Mouse (Mus musculus): Measurements from ENCODE around the gene Tescl.

Gene Tescl

DNA sequence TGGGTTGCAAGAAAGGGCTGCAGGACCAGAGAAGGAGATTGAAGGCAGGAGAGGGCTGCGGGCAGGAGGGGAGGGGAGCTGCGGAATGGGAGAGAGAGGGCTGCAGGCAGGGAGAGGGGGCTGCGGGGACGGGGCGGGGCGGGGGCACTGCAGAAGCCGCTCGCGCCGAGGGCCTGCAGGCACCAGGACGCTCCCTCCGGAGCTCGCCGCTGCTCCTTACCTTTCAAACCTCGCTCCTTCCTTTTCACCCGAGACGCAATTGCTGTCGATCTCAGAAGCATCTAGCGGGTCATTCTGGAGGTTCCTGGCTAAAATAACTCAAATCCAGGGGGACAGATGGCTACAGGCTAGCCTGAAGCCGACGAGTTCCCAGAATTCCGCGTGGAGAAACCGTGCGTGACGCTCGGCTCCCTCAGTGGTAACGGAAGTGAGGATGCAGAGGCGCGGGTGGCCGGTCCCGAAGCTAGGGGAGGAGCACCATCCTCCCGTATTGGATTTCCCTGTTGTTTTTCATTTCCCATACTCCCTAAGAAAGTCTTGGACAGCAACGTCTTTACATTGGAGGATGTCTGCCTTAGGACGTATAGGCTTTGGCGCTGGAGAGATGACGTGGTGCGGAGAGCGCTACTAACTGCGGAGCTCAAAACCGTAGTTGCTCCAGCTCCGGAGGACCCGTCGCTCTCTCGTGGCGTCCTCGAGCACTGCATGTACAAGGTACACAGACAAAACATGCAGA is 34.6 kb downstream of the Tescl start:
- peak; percentile 93 for DNase-seq

GRCm38 (mm10) chr7:24298635-24298972 is 35.1 kb downstream of the Tescl start:
- DNase-seq, result no peak

DNA sequence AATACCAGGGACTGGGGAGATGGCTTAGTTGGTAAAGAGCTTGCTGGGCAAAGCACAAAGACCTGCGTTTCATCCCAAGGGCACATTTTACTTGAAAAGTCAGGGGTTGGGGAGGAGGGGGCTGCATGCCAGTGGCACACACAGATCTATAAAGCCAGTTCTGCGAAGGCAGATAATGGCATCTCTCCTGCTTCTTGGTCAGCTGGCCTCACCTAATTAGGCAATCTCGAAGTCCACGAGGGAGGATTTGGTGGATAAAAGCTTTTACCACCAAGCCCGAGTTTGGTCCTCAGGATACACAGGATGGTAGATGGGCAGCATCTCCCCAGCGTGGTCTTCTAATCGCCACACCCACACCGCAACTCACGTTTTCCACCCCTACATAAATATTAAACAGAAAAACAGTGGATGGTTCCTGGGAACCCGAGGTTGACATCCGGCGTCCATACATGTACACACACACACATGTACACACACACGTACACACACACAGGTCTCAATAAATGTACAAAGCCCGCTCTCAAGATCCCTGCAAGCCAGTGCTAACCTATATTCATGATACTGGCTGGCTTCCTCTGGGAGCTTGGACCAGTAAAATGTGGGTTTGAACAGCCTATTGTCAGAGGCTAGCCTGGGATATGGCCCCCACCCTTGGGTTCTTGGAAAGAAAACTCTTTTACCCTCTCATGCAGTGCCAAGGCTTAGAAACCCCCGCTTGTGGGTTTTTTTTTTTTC is 36.2 kb downstream of the Tescl start:
- DNase-seq, result no peak

GRCm38 (mm10) chr7:24296386-24296785 is 37.4 kb downstream of the Tescl start:
- no peak for DNase-seq

DNA sequence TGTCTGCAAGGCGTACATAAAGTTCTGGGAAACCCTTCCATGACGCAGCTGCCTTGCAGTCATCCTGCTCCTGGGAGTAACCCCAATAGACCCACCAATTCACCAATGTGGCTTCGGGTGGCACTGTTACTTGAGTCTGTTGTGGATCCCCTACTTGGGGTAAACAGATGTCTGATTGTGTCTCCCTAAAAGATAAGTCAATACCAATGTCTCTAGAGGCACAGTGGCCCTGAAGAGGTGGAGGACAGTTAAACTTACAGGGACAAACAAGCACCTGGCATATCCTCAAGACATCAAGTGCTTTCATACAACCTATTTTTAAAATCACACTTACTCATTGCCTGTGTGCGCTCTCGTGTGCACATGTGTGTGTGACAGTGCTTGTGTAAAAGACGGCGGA is 38.4 kb downstream of the Tescl start:
- DNase-seq, result no peak

- DNase-seq, result no peak
Measured at GRCm38 (mm10) chr7:24294763-24295162, 39.0 kb downstream of the Tescl start.

- no peak for DNase-seq
Measured at GRCm38 (mm10) chr7:24293061-24293851, 40.5 kb downstream of the Tescl start.

GRCm38 (mm10) chr7:24291387-24292090 is 42.2 kb downstream of the Tescl start:
- DNase-seq, result no peak

DNA sequence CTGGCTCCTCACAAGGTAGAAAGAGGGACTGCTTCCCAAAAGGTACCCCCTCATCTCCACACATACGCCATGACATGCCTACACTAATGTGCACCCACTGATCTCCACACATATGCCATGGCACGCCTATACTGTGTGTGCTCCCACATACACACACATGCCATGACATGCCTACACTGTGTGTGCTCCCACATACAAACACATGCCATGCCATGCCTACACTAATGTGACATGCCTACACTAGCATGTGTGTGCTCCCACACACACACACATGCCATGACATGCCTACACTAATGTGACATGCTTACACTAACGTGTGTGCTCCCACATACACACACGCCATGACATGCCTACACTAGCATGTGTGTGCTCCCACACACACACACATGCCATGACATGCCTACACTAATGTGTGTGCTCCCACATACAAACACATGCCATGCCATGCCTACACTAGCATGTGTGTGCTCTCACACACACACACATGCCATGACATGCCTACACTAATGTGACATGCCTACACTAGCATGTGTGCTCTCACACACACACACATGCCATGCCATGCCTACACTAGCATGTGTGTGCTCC is 43.5 kb downstream of the Tescl start:
- no peak for DNase-seq

DNA sequence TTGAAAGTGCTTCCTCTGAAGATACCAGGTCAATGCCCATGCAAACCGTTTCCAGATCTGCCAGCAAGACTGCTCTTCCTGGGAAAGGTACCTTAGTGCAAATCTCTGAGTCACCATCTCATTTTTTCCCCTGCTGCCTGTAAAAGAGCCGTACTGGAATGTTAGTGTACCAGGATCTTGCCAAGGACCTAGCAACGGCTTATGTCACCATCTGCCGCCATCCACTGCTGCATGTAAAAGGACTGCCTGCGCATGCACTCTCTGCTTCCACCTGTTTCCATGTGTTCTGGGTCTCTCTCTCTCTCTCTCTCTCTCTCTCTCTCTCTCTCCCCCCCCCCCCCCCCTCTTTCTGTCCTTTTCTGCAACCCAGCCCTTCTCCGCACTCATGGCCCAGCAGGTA is 45.2 kb downstream of the Tescl start:
- peak; percentile 38 for DNase-seq

- no peak for DNase-seq
Measured at GRCm38 (mm10) chr7:24287670-24288069, 46.1 kb downstream of the Tescl start.

DNA sequence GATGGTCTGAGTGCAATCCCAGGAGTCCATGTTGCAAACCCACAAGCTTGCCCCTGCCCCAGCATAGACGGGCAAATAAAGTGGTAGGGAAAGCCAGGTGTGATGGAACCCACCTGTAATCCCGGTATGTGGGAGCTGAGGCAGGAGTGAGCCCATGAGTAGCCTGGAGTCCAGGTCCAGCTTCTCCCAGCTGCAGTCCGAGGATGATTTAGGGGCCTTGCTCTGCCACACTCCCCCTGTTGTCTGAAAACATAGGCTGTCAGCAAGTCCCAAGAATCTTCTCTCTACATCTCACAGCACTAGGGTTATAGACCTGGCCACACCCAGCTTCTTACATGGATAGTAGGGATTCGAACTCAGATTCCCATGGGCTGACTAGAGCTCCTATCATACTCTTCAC is 46.8 kb downstream of the Tescl start:
- DNase-seq, result no peak

DNA sequence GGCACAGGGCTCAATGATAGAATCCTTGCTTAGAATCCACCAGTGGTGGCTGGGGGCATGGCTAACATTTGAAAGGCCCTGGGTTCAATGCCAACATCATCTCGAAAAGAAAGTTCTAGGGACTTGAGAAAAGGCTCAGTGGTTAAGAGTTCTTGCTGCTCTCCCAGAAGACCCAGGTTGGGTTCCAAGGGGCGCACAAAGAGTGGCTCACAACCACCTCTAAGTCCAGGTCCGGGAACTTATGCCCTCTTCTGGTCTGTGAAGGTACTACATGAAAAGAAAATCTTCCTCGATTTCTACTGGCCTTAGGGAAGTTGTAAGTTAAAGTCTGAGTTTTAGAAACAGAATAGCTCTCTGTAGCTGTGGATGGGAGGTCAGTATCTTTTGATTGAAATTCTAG is 47.6 kb downstream of the Tescl start:
- DNase-seq, result no peak
